Mouse (Mus musculus) retina, embryonic 14.5 days (tissue): ENCODE results near the gene Upp1.
"Not testable (repeated sequence)": the region's sequence is repeated elsewhere in the genome, so short reads cannot be mapped to it uniquely, and the experiment has no call there.

ENCODE experiments used
- DNase-seq: peaks from one replicate; pipeline ENCODE4 v3.0.0-alpha.2; 2015; ENCODE audit warnings: low spot score

The Upp1 gene

DNA sequence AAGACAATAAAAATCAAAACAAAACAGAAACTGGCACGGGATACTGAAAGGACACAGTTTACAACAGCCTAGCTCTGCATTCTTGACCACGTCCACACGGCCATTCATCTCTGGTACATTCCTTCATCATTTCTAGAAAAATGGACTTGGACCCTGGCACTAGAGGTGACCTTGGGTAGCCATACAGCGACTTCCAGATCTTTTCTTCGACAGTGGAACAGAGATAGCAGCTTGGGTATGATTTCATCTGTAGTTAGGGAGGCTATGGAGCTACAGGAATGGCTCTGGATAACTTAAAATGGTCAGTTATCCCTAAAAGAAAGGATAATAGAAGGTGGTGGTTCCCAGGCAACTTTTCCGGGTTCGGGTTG is at the start of gene Upp1:
Gene Upp1 (plus strand): TSS at position 54 of the 371 bp plus-strand sequence.
- no peak for DNase-seq

DNA sequence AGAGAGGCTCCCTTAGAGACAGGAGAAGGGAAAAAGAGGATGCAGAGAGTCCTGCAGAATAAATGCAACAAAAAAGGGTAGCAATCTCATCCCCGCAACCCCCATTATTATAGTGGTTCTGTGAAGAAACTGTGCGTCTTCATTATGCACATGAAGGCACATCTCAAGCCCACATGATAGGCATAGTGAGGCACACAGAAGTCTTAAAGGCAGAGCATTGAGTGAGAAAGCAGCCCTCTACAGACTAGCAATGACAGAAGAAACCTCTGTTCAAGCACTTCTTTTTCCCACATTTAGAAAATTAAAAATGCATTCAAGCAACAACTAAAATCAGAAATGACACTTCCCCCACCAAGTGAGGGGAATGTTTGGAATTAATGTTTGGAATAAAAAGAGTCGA is 41.5 kb upstream of the Upp1 start:
- DNase-seq, result no peak

DNA sequence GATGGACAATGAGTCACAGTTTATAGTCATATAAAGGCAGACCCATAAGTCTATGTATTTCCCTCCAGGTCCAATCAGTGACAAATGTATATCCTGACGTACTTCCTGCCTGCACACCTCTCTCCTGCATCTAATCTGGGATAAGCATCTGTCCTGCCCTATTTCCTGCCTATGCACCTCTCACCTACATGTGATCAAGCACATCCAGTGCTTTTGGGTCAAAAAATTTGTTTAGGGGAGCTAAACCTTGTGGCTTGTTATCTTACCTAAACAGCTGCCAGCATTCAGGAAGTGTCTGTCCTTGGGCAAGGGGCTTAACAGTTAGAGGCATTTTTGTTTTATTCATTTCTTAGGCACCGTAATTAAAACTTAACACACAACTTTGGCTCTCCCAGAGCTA is 4.7 kb upstream of the Upp1 start:
- DNase-seq, result no peak

DNA sequence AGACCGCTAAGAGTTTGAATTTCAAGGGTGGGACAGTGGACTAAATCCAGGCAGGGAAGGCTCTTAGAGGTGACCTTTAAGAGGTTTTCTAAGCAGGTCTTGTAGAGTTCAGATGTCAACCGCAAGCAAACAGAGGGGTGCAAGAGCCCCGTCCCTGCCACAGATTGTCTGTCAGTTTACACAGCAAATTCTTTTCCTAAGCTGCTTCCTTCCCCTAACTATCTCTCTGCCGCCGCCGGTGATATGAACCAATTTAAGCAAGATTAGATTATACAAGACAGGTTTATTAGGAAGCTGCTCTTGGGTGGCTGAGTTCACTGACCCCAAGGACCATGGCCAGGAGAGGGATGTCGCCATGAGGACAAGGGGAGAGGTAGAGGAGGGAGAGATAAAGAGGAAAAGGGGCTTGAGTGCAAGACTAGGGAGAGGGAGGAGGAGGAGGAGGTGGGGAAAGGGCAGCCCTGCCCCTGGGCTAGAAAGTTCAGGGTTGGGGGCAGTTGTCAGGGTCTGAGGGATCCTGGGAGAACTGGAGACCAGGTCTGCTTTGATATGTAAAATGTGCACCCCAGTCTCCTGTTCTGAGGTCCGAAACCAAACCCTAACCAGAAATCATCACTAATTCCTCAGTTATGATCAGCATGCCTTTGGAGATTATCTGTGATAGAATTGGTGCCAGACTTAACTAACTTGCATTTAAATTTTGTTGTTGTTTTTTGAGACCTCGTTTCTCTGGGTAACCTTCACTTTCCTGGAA is 2.4 kb upstream of the Upp1 start:
- no peak for DNase-seq

DNA sequence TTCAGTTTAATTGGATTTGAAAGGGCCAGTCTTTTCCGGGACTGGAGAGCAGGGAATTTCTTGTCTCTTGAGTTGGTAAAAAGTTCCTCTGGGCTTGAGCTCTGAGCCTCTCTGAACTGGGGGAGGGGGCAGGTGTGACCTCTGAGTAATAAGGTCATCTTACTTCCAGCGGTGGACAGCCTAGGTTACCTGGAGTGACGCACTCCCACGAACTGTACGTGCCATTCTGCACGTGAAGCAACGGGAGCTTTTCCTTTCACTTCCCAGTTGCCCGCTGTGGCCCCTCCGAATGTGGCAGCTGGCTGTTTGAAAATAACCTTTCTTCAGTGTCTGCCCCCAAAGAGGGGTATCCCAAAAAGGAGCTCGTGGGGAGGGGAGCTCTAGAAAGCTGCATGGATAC is 1.8 kb upstream of the Upp1 start:
- peak; percentile 6 for DNase-seq

DNA sequence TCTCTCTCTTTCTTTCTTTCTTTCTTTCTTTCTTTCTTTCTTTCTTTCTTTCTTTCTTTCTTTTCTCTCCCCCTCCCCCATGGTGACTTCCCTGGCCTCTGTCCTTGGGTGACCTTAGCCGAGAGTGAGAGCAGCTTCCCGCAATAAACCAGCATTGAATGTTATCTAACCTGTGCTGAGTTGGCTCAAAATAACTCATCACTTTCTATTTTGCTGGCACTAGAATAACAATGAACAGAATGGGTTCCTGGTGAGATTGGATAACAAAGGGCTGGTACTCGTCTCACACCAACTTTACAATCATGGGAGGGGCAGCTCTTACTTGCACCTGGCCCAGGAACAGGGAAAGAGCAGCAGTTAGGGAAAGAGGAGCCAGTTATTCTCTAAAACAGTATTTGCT is 987 bp upstream of the Upp1 start:
- no peak for DNase-seq

DNA sequence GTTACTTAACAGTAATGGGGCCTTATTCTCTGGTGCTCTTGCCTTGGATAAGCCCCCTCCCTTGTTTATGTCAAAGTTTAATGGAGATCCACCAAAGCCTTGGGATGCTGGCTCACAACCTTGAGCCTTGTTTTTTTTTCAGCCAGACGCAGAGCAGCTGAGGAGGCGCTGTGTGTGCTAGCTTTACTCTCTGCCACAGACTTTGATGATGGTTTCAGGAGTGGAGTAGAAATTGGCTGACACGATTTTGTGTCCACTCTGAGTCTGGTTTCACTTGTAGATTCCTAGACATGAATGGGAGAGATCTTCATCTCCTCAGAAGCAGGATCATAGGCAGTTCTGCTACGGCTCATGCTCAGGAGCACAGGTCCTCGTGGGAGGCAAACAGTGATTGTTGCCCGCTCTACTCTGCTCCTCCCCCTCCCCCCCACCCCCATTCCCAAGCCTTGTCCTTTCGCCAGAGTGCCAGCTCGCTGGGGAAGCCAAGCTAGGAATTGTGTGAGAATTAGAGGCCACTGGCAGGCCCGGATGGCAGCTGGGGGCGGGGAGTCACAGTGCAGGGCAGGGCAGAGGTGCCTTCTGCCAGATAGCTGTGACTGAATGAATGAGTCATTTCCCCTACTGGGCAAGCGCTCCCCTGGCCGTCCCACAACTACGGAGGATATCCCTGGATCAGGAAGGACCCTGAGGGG is 399 bp upstream of the Upp1 start:
- DNase-seq, result peak; percentile 48

DNA sequence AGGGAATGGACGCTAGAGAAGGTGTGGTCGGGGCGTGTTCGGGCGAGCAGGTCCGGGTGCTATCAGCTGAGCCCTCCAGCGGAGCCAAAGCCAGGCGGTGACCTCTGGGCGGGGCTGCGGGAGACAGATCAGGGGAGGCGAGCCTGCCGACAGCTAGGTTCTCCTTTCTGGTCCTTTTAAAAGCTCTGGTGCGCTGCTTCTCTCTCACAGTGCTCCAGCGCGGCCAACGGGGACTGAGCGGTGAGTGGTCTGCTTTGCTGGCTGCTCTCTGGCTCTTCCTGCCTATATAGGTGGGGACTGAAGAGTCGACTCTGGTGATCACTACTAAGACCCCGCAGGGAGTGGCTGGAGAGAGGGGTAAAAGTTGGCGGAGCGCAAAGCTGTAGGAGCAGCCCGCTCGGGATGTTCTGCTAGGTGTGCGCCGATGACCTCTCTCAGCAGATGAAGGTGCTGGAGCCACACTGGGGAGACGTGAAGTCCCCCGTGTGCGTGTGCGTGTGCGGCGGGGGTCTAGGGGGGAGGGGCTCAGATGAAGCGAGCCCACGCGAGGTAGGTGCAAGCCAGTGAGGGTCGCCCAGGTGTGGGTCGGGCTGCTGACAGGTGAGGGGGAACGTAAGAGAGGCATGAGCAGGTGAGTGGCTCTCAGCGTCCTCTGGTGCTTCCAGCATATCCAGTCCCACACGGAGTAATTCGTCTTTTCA is 668 bp downstream of the Upp1 start:
- peak; percentile 61 for DNase-seq

DNA sequence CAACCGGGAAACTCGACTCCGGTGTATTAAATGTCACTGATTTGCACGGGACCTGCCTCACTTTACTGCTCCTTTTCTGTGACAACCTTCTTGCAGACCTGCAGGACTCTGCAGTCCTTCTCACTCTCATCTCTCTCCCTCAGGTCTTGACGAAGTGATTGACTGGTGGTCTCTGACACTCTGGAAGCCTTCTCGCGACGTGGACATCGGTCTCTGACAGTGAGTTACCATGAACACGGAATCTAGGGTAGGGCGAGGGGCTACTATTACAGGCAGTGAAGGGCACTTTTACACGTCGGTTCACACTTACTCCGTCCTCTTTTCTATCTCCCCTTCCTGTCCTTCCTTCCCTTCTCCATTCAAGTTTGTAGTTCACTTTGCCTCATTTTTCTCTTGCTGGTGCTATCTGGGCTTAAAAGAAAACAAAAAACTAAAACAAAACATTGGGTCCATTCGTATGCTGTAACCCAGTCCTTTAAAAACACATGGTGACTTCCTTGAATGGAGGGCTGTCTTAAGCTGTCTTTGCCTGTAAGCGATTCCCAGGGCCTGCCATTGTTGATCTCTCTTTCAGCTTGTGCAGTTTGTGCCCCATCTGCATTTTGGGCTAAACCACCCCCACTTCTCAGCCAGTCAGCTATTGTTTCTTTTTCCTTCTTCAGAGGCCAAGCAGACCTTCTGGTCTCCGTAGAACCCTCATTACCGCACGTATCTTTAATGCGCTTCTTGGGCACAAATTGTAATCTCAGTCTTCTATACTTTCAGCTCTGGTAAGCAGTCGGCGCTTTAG is 1.5 kb downstream of the Upp1 start:
- DNase-seq, result peak; percentile 26

DNA sequence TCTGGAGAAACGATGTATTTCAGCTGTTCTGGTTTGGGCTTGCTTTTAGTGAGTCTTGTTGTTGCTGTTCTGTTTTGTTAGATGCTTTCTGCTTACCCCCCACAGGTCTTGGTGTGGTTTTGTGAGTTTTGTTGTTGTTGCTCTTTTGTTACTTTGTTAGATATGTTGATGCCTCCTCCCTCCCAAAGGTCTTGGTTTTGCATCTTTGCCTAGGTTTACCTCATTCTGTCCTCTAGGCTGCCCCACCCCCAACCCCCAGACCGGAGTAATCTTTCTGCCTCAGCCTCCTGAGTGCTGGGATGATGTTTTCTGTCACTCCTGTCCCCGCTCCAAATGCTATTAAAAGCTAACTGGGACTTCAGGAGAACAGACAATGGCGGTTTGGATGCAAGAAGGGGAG is 4.4 kb downstream of the Upp1 start:
- DNase-seq, result no peak

DNA sequence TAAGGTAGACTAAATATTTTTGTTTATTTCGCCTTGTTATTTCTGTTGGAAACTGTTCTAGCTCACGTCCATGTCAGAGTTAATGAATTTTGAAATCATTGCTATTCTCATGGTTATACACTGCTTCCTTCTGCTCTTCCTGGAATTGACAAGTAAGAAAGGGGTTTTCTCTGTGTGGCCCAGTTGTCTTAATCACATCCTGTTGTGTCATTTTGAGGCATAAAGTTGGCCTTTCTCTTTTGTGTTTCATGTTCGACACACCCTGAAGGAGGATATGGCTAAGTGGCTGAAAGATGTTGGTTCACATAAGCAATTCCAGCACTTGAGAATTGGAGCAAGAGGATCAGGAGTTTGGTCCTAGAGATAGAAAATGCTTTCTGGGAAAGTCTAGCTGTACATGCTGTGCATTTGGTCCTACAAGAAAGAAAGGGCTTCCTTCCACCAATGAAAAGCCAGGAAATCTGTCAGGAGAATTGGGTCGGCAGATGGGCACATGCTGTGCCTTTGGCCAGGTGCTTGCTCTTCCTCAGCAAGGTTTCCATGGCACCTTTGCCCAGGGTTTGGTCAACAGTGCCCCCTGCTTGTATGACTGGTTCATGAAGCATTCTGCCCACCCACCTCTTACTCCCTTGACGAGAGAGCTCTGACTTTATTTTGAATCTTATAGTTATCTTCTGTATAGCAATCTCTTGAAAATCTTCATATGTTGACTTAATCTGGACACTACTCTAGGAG is 8.6 kb downstream of the Upp1 start:
- DNase-seq, result peak; percentile 18

DNA sequence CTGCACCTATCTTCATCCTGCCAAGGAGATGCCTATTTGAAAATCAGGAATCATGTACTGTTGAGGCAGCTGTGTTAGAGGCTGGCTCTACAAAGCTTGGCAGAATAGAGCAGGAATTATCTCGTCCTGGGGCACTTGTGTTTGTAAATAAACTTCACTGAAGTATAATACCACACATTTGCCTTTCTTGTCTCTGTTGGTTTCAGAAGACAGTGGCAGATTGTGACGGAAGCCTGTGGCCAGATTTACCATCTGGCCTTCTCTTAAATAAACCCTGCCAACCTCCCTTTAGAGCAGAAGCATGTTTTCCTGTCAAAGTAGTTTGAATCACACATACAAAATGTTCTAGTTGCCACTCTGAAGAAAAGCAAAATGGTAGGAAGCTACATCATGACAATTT is 10.2 kb downstream of the Upp1 start:
- no peak for DNase-seq

DNA sequence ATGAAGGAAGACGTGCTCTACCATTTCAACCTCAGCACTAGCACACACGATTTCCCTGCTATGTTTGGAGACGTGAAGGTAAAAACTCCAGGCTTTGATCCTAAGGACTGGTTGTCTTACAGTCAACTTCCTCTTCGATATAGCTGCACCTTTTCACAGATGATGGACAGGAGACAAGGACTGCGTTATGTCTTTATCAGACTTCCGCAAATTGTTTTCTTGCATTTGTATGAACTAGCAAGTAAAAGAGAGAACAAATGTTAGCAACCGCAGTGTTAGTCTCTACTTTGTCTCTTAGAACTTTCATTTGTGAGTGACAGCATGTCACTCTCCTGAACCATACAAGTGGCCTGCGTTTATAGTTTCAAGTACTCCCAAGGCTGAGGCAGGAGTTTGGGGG is 11.6 kb downstream of the Upp1 start:
- no peak for DNase-seq

DNA sequence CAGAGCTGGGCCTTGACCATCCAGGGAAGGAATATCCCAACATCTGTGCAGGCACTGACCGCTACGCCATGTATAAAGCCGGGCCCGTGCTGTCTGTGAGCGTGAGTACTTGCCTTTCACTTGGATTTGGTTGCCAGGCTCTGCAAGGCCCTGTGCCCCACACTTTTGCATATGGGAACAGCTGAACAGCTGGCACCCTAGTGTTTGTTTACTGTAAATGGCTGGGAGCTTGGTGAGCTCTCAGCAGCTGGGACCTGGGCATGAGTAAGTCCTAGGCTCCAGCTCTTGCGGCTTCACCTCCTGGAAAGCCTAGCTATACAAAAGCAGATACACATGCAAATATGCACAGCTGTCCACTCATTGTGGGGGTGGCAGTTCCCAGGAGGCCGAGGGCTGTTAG is 13.8 kb downstream of the Upp1 start:
- DNase-seq, result no peak

DNA sequence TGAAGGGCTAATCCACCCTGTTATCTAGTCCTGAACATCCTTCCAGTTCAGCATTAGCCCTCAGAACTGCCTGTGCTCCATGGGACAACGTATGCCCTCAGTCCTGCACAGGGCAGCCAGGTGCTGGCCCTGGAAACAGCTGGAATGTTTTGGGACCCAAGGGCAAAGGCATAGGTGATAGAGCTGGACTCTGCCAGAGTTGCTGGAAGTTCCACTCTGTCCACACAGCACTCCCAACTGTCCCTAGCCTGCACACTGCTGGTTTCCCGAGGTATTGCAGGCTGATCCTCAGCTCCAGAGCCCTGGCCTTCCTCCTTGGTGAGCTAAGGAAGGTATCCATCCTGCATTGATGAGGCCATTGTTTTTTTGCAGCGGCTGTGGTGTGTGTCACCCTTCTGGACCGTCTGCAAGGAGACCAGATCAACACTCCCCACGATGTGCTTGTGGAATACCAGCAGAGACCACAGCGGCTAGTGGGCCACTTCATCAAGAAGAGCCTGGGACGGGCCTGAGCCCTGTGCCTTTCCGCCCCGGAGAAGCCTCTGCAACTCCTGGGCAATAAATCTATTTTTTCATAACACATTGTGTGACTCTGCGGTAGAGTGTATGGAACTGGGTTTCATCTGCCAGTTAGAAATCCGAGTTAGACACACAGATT is 17.8 kb downstream of the Upp1 start:
- DNase-seq, result peak; percentile 25

DNA sequence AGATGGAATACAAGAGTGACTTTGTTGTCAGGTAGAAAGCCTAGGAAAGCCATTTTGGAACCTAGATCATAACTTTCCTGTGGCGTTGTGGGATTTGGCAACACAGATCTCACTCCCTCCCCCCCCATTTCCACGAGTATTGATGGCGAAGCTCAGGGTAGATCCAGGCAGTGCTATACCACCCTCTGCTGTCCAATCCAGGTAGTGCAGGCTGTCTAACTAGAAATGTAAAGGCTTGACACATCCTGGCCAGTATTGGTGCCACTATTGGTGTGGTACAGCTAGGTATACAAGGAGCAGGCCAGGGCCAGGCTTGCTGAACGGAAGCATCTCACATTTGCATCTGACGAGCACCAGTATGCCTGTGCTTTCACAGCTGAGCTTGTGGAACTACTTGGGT is 18.6 kb downstream of the Upp1 start:
- DNase-seq, result peak; percentile 95

DNA sequence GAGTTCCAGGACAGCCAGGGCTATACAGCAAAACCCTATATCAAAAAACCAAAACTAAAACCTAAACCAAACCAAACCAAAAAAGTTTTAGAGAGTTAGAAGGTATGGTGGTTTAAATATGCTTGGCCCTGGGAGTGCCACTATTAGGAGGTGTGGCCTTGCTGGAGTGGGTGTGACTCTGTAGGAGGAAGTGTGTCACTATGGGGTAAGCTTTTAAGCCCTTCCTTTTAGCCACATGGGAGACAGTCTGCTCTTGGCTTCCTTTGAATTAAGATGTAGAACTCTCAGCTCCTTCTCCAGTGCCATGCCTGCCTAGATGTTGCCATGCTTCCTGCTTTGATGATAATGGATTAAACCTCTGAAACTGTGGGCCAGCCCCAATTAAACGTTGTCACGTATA is 27.2 kb downstream of the Upp1 start:
- DNase-seq, result no peak

DNA sequence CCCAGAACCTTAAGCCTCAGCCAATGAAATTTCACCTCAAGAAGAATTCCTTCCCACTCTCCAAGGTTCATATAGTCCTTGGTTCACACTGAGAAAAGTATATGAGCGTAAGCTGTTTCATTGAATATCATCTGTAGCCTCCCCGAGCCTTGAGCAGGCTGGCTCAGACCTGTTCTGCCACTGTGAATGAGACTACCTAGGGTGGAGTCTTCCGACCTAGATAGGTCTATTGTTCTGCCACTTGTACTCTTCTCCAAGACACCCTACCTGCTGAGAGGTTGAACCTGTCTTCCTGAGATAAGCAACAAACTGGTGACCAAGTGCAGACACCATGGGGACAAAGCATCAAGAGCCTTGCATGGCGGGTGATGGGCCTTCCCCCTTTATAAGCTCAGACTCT is 28.2 kb downstream of the Upp1 start:
- DNase-seq, result no peak

DNA sequence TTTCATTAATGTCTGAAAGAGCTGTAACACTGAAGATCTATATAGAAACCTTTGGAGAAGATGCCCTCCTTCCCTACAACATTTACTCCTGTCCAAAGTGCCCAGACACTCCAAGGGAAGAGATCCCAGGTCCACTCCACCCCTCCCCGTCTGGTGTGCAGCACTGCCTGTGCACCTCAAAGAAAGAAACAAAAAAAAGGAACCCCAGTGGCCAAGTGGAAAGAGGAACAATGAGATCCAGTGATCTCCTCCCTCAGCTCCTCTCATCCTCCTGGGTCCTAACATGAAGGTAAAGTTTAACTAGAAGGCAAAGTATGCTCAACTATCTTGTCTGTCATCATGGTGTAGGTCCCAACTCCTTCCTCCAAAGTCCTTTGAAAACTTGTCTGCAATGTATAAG is 28.8 kb downstream of the Upp1 start:
- no peak for DNase-seq

DNA sequence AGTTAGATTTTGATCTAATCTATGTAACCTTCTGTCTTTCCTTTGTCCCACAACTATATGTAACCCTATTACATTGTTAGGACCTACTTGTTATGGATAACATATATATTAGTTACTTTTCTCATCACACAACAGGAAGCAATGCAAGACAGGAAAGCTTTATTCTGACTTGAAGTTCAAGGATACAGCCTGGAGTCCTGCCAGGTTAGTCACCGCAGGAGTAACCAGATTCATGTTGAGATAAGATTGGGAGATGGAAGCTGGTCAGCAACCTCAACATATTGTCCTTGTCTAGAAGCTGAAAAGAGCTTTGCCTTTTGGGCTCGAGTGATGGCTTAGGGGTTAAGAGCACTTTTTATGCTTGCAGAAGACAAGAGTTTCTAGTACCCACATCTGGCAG is 30.3 kb downstream of the Upp1 start:
- DNase-seq, result no peak

DNA sequence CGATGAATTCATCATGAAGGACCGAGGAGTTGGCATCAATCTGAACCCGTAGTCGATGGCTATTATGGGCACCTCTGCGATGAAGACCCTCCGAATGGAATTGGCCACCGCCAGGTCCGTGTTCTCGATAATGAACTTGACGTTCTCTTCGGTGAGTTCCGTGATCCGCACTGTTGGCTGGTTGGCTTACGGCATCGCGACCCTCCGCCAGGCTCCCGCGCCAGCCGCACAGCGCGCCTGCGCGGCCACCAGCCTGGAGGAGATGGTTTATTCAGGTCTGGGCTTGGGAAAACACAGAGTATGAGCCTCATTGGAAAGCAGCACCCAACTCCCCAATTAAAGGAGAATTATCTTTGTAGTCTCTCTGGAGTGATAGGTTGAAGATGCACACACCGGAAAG is 32.5 kb downstream of the Upp1 start:
- not testable (repeated sequence) for DNase-seq
